Mouse (Mus musculus): Measurements from ENCODE around the gene Ccdc106. TPM values are rescaled to one million over a fixed set of nuclear protein-coding genes. Genes with fewer than 3 reads are reported as not detected.
"Not testable (repeated sequence)": the region's sequence is repeated elsewhere in the genome, so short reads cannot be mapped to it uniquely, and the experiment has no call there.

Ccdc106 gene
- polyA plus RNA-seq, 1 experiment from 2014 or later: 17.4 TPM

GRCm38 (mm10) chr7:5017352-5017751 is 3.0 kb upstream of the Ccdc106 start:
- Histone ChIP-seq H3K4me3 (no peak overlapping the region), H3K27me3 (no peaks in the 10 kb centered on the region), H3K9me3 (replicated peaks) (no peaks in the 10 kb centered on the region), H3K4me1 (peaks cover 20% of the 10 kb centered on the region), H3K9ac (no peak overlapping the region), H3K36me3 (peaks cover 18% of the 10 kb centered on the region), H3K27ac (no peak overlapping the region), H3K4me2 (replicated peaks) (no peak overlapping the region)
- WGBS: 94% methylated on average over 16 of the region's 16 CpGs
- ATAC-seq (ENCODE audit: low FRiP score): no peak

GRCm38 (mm10) chr7:5017931-5018330 is 2.4 kb upstream of the Ccdc106 start:
- H3K4me3 ChIP-seq: no peak overlapping the region
- no peak overlapping the region for H3K4me2 ChIP-seq (replicated peaks)
- H3K4me1 ChIP-seq: peaks cover 20% of the 10 kb centered on the region
- H3K27ac ChIP-seq: no peak overlapping the region
- H3K27me3 ChIP-seq: no peaks in the 10 kb centered on the region
- H3K9ac ChIP-seq: no peak overlapping the region
- no peak for ATAC-seq (ENCODE audit: low FRiP score)
- H3K36me3 ChIP-seq: peaks cover 18% of the 10 kb centered on the region; the same call in 1 of the 2 replicates
- 97% methylated on average over 21 of the region's 21 CpGs for WGBS
- H3K9me3 ChIP-seq (replicated peaks): no peaks in the 10 kb centered on the region

GRCm38 (mm10) chr7:5019576-5019975 is 777 bp upstream of the Ccdc106 start:
- H3K9me3 ChIP-seq (replicated peaks); ATAC-seq (ENCODE audit: low FRiP score); H3K27me3 ChIP-seq; H3K9ac ChIP-seq: not testable (repeated sequence)
- Histone ChIP-seq H3K4me1 (peaks cover 15% of the 10 kb centered on the region), H3K4me3 (peak overlapping the region; percentile 75), H3K27ac (peak overlapping the region; percentile 92; the same call in 1 of the 2 replicates), H3K36me3 (peaks cover 34% of the 10 kb centered on the region), H3K4me2 (replicated peaks) (peak overlapping the region; percentile 84)
- 30% methylated on average over 8 of the region's 8 CpGs for WGBS

GRCm38 (mm10) chr7:5020685-5021084 is 332 bp downstream of the Ccdc106 start:
- Histone ChIP-seq H3K27me3 (no peaks in the 10 kb centered on the region), H3K4me1 (peaks cover 15% of the 10 kb centered on the region), H3K4me3 (peak overlapping the region; percentile 75), H3K27ac (peak overlapping the region; percentile 92), H3K9me3 (replicated peaks) (no peaks in the 10 kb centered on the region), H3K36me3 (peaks cover 38% of the 10 kb centered on the region), H3K9ac (peak overlapping the region; percentile 93), H3K4me2 (replicated peaks) (peak overlapping the region; percentile 84)
- peak; percentile 61; the same call in 1 of the 2 replicates for ATAC-seq (ENCODE audit: low FRiP score)
- WGBS: under 1% methylated on average over 10 of the region's 15 CpGs

- Histone ChIP-seq H3K4me1 (peaks cover 10% of the 10 kb centered on the region), H3K9ac (peak overlapping the region; percentile 93), H3K4me2 (replicated peaks) (peak overlapping the region; percentile 84), H3K36me3 (peaks cover 44% of the 10 kb centered on the region), H3K4me3 (peak overlapping the region; percentile 75), H3K27ac (peak overlapping the region; percentile 92; the same call in 1 of the 2 replicates), H3K9me3 (replicated peaks) (no peaks in the 10 kb centered on the region), H3K27me3 (no peaks in the 10 kb centered on the region)
- no peak for ATAC-seq (ENCODE audit: low FRiP score)
- 59% methylated on average over 5 of the region's 5 CpGs for WGBS
Measured at GRCm38 (mm10) chr7:5021197-5021596, 844 bp downstream of the Ccdc106 start.

GRCm38 (mm10) chr7:5029543-5029942 is 9.2 kb downstream of the Ccdc106 start:
- no peak for ATAC-seq (ENCODE audit: low FRiP score)
- 93% methylated on average over 22 of the region's 22 CpGs for WGBS
- Histone ChIP-seq H3K4me3 (no peak overlapping the region), H3K4me1 (no peaks in the 10 kb centered on the region), H3K9ac (no peak overlapping the region), H3K4me2 (replicated peaks) (no peak overlapping the region), H3K27me3 (no peaks in the 10 kb centered on the region), H3K27ac (no peak overlapping the region), H3K9me3 (replicated peaks) (peaks cover 35% of the 10 kb centered on the region), H3K36me3 (peaks cover 85% of the 10 kb centered on the region)

GRCm38 (mm10) chr7:5029946-5030345 is 9.6 kb downstream of the Ccdc106 start:
- Histone ChIP-seq H3K4me1 (no peaks in the 10 kb centered on the region), H3K27me3 (no peaks in the 10 kb centered on the region), H3K9me3 (replicated peaks) (peaks cover 35% of the 10 kb centered on the region), H3K9ac (no peak overlapping the region), H3K4me3 (no peak overlapping the region), H3K27ac (no peak overlapping the region), H3K36me3 (peaks cover 85% of the 10 kb centered on the region), H3K4me2 (replicated peaks) (no peak overlapping the region)
- ATAC-seq (ENCODE audit: low FRiP score): no peak
- 91% methylated on average over 21 of the region's 21 CpGs for WGBS

GRCm38 (mm10) chr7:5030554-5031275 is 10.4 kb downstream of the Ccdc106 start:
- ATAC-seq (ENCODE audit: low FRiP score): no peak
- H3K9ac ChIP-seq: no peak overlapping the region
- H3K36me3 ChIP-seq: peaks cover 92% of the 10 kb centered on the region
- 83% methylated on average over 63 of the region's 63 CpGs for WGBS
- H3K27ac ChIP-seq: no peak overlapping the region
- H3K4me1 ChIP-seq: no peaks in the 10 kb centered on the region
- no peak overlapping the region for H3K4me2 ChIP-seq (replicated peaks)
- no peak overlapping the region for H3K4me3 ChIP-seq
- peaks cover 35% of the 10 kb centered on the region for H3K9me3 ChIP-seq (replicated peaks)
- H3K27me3 ChIP-seq: no peaks in the 10 kb centered on the region

- ATAC-seq (ENCODE audit: low FRiP score): no peak
- Histone ChIP-seq H3K4me1 (no peaks in the 10 kb centered on the region), H3K27me3 (no peaks in the 10 kb centered on the region), H3K4me2 (replicated peaks) (no peak overlapping the region), H3K4me3 (no peak overlapping the region), H3K36me3 (peaks cover 90% of the 10 kb centered on the region), H3K9ac (no peak overlapping the region), H3K9me3 (replicated peaks) (peaks cover 35% of the 10 kb centered on the region), H3K27ac (no peak overlapping the region)
- WGBS: 79% methylated on average over 45 of the region's 46 CpGs
Measured at GRCm38 (mm10) chr7:5031496-5031895, 11.1 kb downstream of the Ccdc106 start.

- Histone ChIP-seq H3K27me3 (no peaks in the 10 kb centered on the region), H3K9ac (no peak within 1 kb of the TSS), H3K4me3 (no peak within 1 kb of the TSS), H3K4me1 (0 out of 2 replicates have a peak, but pooled peaks cover 4% of the 10 kb centered on the region), H3K4me2 (replicated peaks) (no peak within 1 kb of the TSS), H3K9me3 (replicated peaks) (peaks cover 34% of the 10 kb centered on the region), H3K36me3 (peaks cover 73% of the 10 kb centered on the region), H3K27ac (no peak within 1 kb of the TSS)
- 87% methylated on average over 3 of the region's 3 CpGs for WGBS
- ATAC-seq (ENCODE audit: low FRiP score): no peak
Measured at GRCm38 (mm10) chr7:5033818-5034217, 13.5 kb downstream of the Ccdc106 start, which contains the start of gene 4632433K11Rik. TSS of gene 4632433K11Rik (plus strand) at chr7:5034118.

- H3K4me2 ChIP-seq (replicated peaks): no peak overlapping the region
- peaks cover 55% of the 10 kb centered on the region for H3K36me3 ChIP-seq
- 95% methylated on average over 17 of the region's 17 CpGs for WGBS
- peaks cover 17% of the 10 kb centered on the region for H3K9me3 ChIP-seq (replicated peaks)
- H3K27me3 ChIP-seq: no peaks in the 10 kb centered on the region
- no peak overlapping the region for H3K4me3 ChIP-seq
- no peak overlapping the region for H3K9ac ChIP-seq
- no peak for ATAC-seq (ENCODE audit: low FRiP score)
- H3K4me1 ChIP-seq: peaks cover 12% of the 10 kb centered on the region; the same call in 1 of the 2 replicates
- no peak overlapping the region for H3K27ac ChIP-seq
Measured at GRCm38 (mm10) chr7:5035628-5036027, 15.3 kb downstream of the Ccdc106 start.

- no peak for ATAC-seq (ENCODE audit: low FRiP score)
- Histone ChIP-seq H3K9ac (no peak overlapping the region), H3K27me3 (no peaks in the 10 kb centered on the region), H3K4me2 (replicated peaks) (no peak overlapping the region), H3K4me3 (no peak overlapping the region), H3K27ac (no peak overlapping the region), H3K36me3 (peaks cover 50% of the 10 kb centered on the region), H3K9me3 (replicated peaks) (peaks cover 12% of the 10 kb centered on the region), H3K4me1 (peaks cover 12% of the 10 kb centered on the region; the same call in 1 of the 2 replicates)
- 90% methylated on average over 9 of the region's 9 CpGs for WGBS
Measured at GRCm38 (mm10) chr7:5036136-5036535, 15.8 kb downstream of the Ccdc106 start.

GRCm38 (mm10) chr7:5037026-5037425 is 16.7 kb downstream of the Ccdc106 start:
- no peak for ATAC-seq (ENCODE audit: low FRiP score)
- peaks cover 41% of the 10 kb centered on the region for H3K36me3 ChIP-seq

More at GRCm38 (mm10) chr7:5037026-5037425, 16.7 kb downstream of the Ccdc106 start:
- no peaks in the 10 kb centered on the region for H3K27me3 ChIP-seq
- no peak overlapping the region for H3K9ac ChIP-seq
- H3K4me1 ChIP-seq: peaks cover 12% of the 10 kb centered on the region; the same call in 1 of the 2 replicates
- no peak overlapping the region; the same call in 1 of the 2 replicates for H3K27ac ChIP-seq
- 93% methylated on average over 7 of the region's 7 CpGs for WGBS
- peaks cover 3% of the 10 kb centered on the region; the same call in 1 of the 2 replicates for H3K9me3 ChIP-seq (replicated peaks)
- H3K4me3 ChIP-seq: no peak overlapping the region
- H3K4me2 ChIP-seq (replicated peaks): no peak overlapping the region

Measured in hindbrain, embryonic 12.5 days (tissue).